Comparison of ENCODE assay signal across 18 mouse cellular contexts in the genomic region with DNA sequence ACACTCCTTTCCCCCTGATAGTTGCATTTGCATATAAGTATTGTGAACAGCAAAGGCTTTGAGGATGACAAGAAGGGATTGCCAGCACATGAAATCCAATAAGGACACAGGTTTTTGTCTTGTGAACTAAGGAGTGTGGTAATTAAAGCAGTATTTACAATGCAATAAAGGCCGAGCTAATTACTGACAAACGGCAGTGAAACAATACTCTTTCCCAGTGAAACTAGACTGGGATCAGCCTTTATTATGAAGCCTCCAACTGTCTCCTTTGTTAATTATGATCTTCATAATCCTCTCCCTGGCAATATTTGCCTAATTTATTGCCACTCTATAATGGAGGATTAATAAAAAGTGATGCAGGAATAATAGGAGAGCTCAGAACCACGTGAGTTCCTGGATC.
"Had no signal": no experiment of that assay in that cellular context is flagged by ENCODE, and none has a peak within 500 bp of the region (broad histone marks: within the 10 kb centered on the region; RNA-seq: fewer than 3 reads in every experiment).

No protein-coding gene starts in this region.

- H3K9ac ChIP-seq: limb, embryonic 12.5 days; liver, embryonic 13.5 days; liver, postnatal 0 days; lung, embryonic 15.5 days; stomach, embryonic 15.5 days had no signal

- ATAC-seq: liver, postnatal 0 days had no signal

- DNase-seq: kidney, adult 11 months; kidney, adult 9 months; kidney, postnatal 36 days; layer of hippocampus, adult 9-11 months; layer of hippocampus, postnatal 36 days; liver; liver, embryonic 13.5 days; liver, postnatal 0 days; lung, postnatal 14 days; right cerebral cortex, postnatal 14 days; thymus, postnatal 36 days had no signal

- H3K4me3 ChIP-seq: limb, embryonic 12.5 days; liver, embryonic 13.5 days; lung, embryonic 15.5 days; megakaryocyte, embryonic 14.5 days; myocyte; stomach, embryonic 15.5 days had no signal

- H3K27me3 ChIP-seq: limb, embryonic 12.5 days; liver, embryonic 13.5 days; lung, embryonic 15.5 days; megakaryocyte, embryonic 14.5 days; stomach, embryonic 15.5 days had no signal

- H3K4me2 ChIP-seq: limb, embryonic 12.5 days; liver, embryonic 13.5 days; lung, embryonic 15.5 days; stomach, embryonic 15.5 days had no signal

- H3K4me1 ChIP-seq: limb, embryonic 12.5 days; liver, embryonic 13.5 days; lung, embryonic 15.5 days; megakaryocyte, embryonic 14.5 days; stomach, embryonic 15.5 days had no signal

- H3K36me3 ChIP-seq: limb, embryonic 12.5 days; liver, embryonic 13.5 days; lung, embryonic 15.5 days; stomach, embryonic 15.5 days had no signal

- H3K9me3 ChIP-seq: limb, embryonic 12.5 days; liver, embryonic 13.5 days; lung, embryonic 15.5 days; megakaryocyte, embryonic 14.5 days; stomach, embryonic 15.5 days had no signal

- H3K27ac ChIP-seq: kidney, postnatal 0 days; limb, embryonic 12.5 days; liver, embryonic 13.5 days; lung, embryonic 15.5 days; macrophage; stomach, embryonic 15.5 days had no signal
